Mouse (Mus musculus) embryonic facial prominence, embryonic 11.5 days (tissue): ENCODE measurements around the gene Ube2e3. TPM values are rescaled to one million over a fixed set of nuclear protein-coding genes. Genes with fewer than 3 reads are reported as not detected.

ENCODE experiments used
- ATAC-seq: fragments of 200-750 bp; cut with Nextera tagmentation; replicated peaks from 2 replicates; pipeline ENCODE4 v1.8.0; 2017; ENCODE audit warnings: low read depth; ENCODE audit not compliant: insufficient number of reproducible peaks, low FRiP score, low TSS enrichment
- DNase-seq: peaks from one replicate; pipeline ENCODE4 v3.0.0-alpha.2; 2015; ENCODE audit warnings: low spot score
- H3K27ac ChIP-seq: fragments of 300-500 bp; sonication (generic); replicated peaks from 2 replicates; pipeline ENCODE4 v1.5.1; 2014; ENCODE audit warnings: mild to moderate bottlenecking, low read depth, low read length, control low read depth
- H3K27me3 ChIP-seq: fragments of 300-500 bp; sonication (generic); 2 replicates; pipeline ENCODE4 v1.6.1; 2014; ENCODE audit warnings: mild to moderate bottlenecking, low read length, moderate library complexity, mixed read lengths; ENCODE audit not compliant: control insufficient read depth, insufficient read depth
- H3K36me3 ChIP-seq: fragments of 300-500 bp; sonication (generic); replicated peaks from 2 replicates; pipeline ENCODE4 v1.6.1; 2014; ENCODE audit warnings: low read depth, mild to moderate bottlenecking, low read length, moderate library complexity, mixed read lengths; ENCODE audit not compliant: control insufficient read depth, insufficient read depth
- H3K4me1 ChIP-seq: fragments of 300-500 bp; sonication (generic); 2 replicates; pipeline ENCODE4 v1.6.1; 2014; ENCODE audit warnings: low read length, mixed read lengths; ENCODE audit not compliant: control insufficient read depth, insufficient read depth
- H3K4me2 ChIP-seq: fragments of 300-500 bp; sonication (generic); 2 replicates; pipeline ENCODE4 v1.6.1; 2014; ENCODE audit warnings: low read depth, mild to moderate bottlenecking, control low read depth, low read length, moderate library complexity
- H3K4me3 ChIP-seq: fragments of 300-500 bp; sonication (generic); 2 replicates; pipeline ENCODE4 v1.5.1; 2014; ENCODE audit warnings: low read depth, low read length, control low read depth
- H3K9ac ChIP-seq: fragments of 300-500 bp; sonication (generic); replicated peaks from 2 replicates; pipeline ENCODE4 v1.6.1; 2014; ENCODE audit warnings: mild to moderate bottlenecking, control low read depth, low read length
- H3K9me3 ChIP-seq: fragments of 300-500 bp; sonication (generic); replicated peaks from 2 replicates; pipeline ENCODE4 v1.6.1; 2016; ENCODE audit warnings: mild to moderate bottlenecking, low read length, inconsistent platforms, mixed read lengths; ENCODE audit not compliant: control insufficient read depth
- WGBS: fragments of 180-500 bp; shearing (Covaris S2); extraction: QIAGEN DNeasy Blood & Tissue Kit; methylation state at CpG from one replicate; pipeline ENCODE4 v1.1.7; 2014; 5-methylcytosine and 5-hydroxymethylcytosine counted together
- polyA plus RNA-seq: library from polyadenylated mRNA; unstranded; fragments of >200 nt; fragmentation: Nextera tagmentation; extraction: Ambion mirVana; gene quantifications from 2 replicates; pipeline ENCODE4 v1.2.1, GENCODE M21; 2014

Gene Ube2e3
- polyA plus RNA-seq, 1 experiment from 2014 or later: 251 TPM

DNA sequence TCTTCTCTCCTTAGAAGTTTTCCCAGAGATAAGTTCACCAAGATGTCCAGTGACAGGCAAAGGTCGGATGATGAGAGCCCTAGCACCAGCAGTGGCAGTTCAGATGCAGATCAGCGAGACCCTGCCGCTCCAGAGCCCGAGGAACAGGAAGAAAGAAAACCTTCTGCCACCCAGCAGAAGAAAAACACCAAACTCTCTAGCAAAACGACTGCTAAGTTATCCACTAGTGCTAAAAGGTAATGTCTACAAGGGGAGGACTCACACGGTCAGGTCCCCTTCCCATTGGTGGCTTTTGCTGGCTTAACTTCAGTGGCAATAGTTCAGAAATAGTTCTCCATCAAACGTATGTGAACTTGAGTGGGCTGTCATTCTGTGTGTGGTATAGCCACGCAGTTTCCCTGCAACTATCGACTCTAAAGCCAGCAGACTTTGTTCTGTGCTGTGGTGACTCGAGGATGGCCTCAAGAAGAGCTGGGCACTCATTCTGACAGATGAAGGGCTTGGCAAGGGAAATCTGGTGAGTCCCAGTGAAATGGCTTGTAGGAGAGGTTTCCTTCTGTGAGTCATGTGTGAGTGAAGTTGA lies 2.6 kb downstream of the Ube2e3 start:
- Histone ChIP-seq H3K9me3 (no peaks in the 10 kb centered on the region), H3K4me1 (no peaks in the 10 kb centered on the region), H3K27me3 (no peaks in the 10 kb centered on the region), H3K27ac (no peak overlapping the region), H3K4me3 (peak overlapping the region; percentile 82), H3K9ac (peak overlapping the region; percentile 99), H3K36me3 (no peaks in the 10 kb centered on the region), H3K4me2 (peak overlapping the region; percentile 72)
- WGBS: 19% methylated on average over 10 of the region's 10 CpGs
- ATAC-seq (no peak), DNase-seq (peak; percentile 22)

DNA sequence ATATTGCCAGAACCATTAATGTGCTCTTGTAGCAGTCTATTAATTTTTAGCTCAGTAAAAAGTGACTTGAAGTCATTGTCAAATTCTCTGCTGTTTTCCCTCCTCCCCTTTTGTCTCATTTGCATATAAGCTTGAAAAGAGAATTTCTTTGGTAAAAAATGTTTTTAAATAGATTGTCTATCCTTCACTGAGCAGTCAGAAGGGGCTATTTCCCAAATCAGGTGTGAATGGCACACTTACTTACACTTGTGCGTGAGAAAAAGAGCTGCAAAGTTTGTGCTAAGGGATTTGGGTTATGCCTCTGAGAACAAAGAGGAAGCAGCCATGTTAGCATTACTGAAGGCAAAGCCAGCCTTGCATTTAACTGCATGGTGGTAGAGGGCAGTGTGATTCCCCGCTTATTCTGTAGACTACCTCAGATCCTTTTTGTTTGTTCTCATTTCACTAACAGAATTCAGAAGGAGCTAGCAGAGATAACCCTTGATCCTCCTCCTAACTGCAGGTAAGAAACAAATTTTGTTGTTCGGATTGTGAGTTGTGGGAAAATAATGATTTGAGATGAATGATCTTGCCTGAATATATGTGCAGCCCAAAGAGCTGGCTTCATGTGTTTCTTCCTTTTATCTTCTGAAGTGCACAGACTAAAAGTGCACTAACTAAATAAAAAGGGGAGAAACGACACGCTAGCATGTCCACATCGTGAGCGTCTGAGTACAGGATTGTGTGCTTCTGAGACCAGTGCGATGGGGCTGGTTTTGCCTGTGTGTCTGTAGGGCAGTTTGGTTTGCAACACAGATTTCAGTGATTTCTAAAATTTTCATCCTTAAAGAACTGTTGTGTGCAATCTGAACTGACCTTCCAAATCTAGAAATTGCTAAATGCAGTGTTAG lies 4.3 kb downstream of the Ube2e3 start:
- DNase-seq (peak; percentile 74), ATAC-seq (no peak)
- Histone ChIP-seq H3K9ac (peak overlapping the region; percentile 69), H3K4me2 (peak overlapping the region; percentile 51), H3K36me3 (no peaks in the 10 kb centered on the region), H3K27ac (no peak overlapping the region), H3K4me1 (no peaks in the 10 kb centered on the region), H3K27me3 (no peaks in the 10 kb centered on the region), H3K4me3 (peak overlapping the region; percentile 23), H3K9me3 (no peaks in the 10 kb centered on the region)
- 39% methylated on average over 8 of the region's 8 CpGs for WGBS

DNA sequence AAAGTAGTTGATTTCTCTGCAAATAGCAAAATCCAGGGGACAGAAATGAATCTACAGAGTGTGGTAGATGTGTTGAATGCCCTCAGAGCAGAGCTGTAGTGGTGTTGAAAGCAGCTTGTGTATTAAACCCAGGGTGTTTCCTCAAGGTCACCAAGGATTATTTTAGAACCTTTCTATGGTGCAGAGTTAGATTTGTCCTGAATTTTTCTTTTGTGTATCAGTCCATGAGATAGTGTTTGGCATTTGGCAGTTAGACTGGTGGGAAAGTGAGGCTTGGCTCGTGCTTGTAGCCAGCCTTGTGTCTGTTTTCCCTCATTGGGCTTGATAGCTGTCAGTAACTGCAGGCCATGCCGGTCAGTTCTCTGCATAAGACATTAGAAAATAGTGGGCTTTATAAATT lies 6.0 kb downstream of the Ube2e3 start:
- Histone ChIP-seq H3K36me3 (no peaks in the 10 kb centered on the region), H3K4me3 (no peak overlapping the region), H3K9ac (no peak overlapping the region), H3K4me2 (peak overlapping the region; percentile 23), H3K27ac (no peak overlapping the region), H3K4me1 (no peaks in the 10 kb centered on the region), H3K9me3 (no peaks in the 10 kb centered on the region), H3K27me3 (no peaks in the 10 kb centered on the region)
- ATAC-seq (no peak), DNase-seq (no peak)
- 42% methylated on average over 2 of the region's 2 CpGs for WGBS

DNA sequence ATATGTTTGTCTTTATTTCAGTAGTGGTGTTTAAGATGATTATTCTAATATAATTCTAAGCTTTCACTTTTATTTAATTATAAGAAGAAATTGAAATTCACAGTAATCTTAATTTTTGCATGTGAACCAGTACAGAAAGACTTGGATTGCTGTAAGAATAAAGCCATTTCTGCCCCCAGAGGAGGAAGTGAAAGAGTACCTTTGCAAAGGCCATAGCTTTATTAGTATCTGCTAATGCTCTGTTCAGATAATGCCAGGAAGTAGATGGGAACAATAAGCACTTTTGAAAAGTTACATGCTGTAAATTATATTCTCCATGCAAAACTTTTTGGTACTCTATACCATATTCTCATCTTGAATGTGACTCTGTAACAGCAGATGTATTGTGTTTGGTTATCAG lies 8.1 kb downstream of the Ube2e3 start:
- H3K36me3 ChIP-seq: no peaks in the 10 kb centered on the region
- DNase-seq: no peak
- H3K9ac ChIP-seq: no peak overlapping the region
- H3K4me3 ChIP-seq: no peak overlapping the region
- H3K27ac ChIP-seq: no peak overlapping the region
- H3K9me3 ChIP-seq: no peaks in the 10 kb centered on the region
- no peak for ATAC-seq
- no peak overlapping the region for H3K4me2 ChIP-seq
- H3K4me1 ChIP-seq: no peaks in the 10 kb centered on the region
- no peaks in the 10 kb centered on the region for H3K27me3 ChIP-seq

DNA sequence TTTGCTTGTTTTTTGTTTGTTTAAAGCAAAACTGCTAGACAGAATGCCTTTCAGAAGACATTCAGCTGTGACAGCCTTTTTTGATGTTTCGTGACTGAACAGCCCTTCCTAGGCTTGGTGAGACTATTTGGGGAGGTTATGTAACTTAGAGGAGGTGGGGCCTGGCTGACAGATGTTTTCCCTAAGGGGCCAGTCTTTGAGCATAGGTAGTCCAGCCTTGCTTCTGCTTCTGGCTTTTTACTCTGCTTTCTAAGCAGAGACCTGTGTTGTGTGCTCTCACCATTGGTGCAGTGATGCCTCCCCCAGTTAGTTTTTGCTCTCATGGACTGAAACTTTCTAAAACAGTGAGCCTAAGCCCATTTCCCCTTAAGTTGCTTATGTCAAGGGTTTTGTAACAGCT lies 14.1 kb downstream of the Ube2e3 start:
- no peak for ATAC-seq

DNA sequence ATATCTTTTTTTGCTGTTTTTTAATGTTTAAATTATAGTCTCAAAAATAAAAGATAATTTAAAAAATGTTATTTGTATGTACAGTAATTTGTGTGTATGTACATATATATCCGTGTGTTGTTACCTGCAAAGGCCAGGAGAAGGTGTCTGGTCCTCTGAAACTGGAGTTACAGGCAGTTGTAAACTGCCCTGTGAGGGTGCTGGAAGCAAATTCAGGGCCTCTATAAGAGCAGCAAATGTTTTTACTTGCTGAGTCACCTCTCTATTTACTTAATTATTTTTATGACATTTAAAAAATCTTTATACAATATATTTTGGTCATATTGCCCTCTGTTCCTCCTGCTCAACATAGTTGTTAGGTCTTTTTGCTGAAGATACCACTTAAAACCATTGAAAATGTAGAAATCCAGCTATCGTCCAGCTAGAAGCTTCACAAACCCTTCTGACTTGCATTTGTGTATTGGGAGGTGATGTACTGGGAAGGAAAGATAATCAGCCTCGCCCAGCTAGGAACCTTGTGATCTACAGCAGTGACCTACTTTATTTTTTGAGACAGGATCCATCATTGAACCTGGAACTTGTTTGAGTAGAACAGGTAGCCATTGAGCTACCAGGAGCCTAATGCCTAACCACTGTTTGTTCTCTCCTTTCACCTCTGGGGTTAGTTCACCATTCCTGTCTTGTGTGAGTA lies 15.0 kb downstream of the Ube2e3 start:
- H3K27ac ChIP-seq: no peak overlapping the region
- no peaks in the 10 kb centered on the region for H3K36me3 ChIP-seq
- DNase-seq (no peak), ATAC-seq (no peak)
- 93% methylated on average over 3 of the region's 3 CpGs for WGBS
- no peaks in the 10 kb centered on the region for H3K4me1 ChIP-seq
- H3K9ac ChIP-seq: no peak overlapping the region
- no peak overlapping the region for H3K4me2 ChIP-seq
- H3K9me3 ChIP-seq: no peaks in the 10 kb centered on the region
- no peak overlapping the region for H3K4me3 ChIP-seq
- H3K27me3 ChIP-seq: no peaks in the 10 kb centered on the region

More for the DNA sequence above, 14.1 kb downstream of the Ube2e3 start:
- Histone ChIP-seq H3K4me3 (no peak overlapping the region), H3K36me3 (no peaks in the 10 kb centered on the region), H3K4me2 (no peak overlapping the region), H3K27me3 (no peaks in the 10 kb centered on the region), H3K9ac (no peak overlapping the region), H3K4me1 (no peaks in the 10 kb centered on the region), H3K27ac (no peak overlapping the region), H3K9me3 (no peaks in the 10 kb centered on the region)
- 61% methylated on average over 1 of the region's 1 CpGs for WGBS
- DNase-seq: no peak

DNA sequence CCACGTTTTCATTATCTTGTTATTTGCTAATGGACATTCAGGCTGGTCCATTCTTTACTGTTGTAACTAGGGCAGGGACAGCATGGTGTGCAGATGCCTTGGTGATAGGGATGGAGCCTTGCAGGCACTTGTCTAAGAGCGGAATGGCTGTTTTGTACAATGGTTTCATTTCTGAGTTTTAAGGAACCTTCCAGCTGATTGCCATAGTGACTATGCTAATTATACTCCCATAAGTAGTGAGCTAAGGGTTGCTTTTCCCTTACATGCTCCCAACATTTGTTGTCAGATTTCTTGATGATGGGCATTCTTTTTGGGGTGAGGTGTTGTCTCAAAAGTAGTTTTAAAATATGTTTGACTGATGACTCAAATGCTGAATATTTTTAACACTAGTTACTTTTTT lies 18.5 kb downstream of the Ube2e3 start:
- Histone ChIP-seq H3K4me1 (no peaks in the 10 kb centered on the region), H3K27me3 (no peaks in the 10 kb centered on the region), H3K27ac (no peak overlapping the region), H3K36me3 (no peaks in the 10 kb centered on the region), H3K4me3 (no peak overlapping the region), H3K9me3 (no peaks in the 10 kb centered on the region), H3K9ac (no peak overlapping the region), H3K4me2 (no peak overlapping the region)
- DNase-seq: no peak
- WGBS: 83% methylated on average over 2 of the region's 2 CpGs
- no peak for ATAC-seq

DNA sequence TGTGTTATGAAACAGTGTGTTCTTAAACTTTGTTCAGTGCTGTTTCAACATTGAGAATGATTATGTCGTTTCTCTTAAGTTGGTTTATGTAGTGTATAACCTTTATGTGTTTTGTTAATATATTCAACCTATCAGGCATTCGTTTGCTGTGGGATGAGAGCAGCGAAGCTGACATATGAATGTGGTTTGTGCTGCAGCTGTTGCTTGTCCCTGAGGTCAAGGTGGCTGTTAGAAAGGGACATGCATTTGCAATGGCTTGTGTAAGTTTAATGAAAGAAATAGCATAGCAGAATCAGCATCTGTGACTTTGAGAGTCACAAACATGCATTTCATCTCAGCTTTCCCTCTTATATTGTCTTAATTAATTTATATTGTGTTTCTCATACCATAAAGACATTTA lies 20.3 kb downstream of the Ube2e3 start:
- H3K9me3 ChIP-seq: no peaks in the 10 kb centered on the region
- H3K36me3 ChIP-seq: no peaks in the 10 kb centered on the region
- ATAC-seq (no peak), DNase-seq (no peak)
- no peak overlapping the region for H3K27ac ChIP-seq
- H3K4me1 ChIP-seq: no peaks in the 10 kb centered on the region
- no peak overlapping the region for H3K4me2 ChIP-seq
- H3K4me3 ChIP-seq: no peak overlapping the region
- H3K27me3 ChIP-seq: no peaks in the 10 kb centered on the region
- 55% methylated on average over 3 of the region's 3 CpGs for WGBS
- no peak overlapping the region for H3K9ac ChIP-seq
